In the genomic region with DNA sequence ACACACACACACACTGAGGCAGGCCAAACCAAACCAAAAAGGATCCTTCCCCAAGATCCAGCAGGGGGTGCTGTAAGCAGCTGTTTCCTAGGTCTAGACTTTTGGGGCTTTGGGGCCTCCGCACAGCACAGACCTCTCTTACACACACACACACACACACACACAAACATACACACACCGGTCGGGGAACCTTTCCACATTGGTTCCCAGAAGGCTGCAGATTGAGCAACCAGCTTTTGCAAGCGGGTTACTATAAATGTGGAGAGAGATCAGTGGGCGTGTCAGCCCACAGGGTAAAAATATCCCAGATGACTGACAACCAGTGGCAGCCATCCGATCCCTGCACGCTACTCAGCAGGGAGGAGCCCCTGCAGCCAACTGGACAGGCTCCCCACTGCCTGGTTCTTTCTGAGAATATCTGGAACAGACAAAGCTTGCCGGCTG, we compare ENCODE assay signal across 8 mouse cellular contexts.
DNase-seq lines count a peak whose midpoint lies in the region; ATAC-seq and TF ChIP-seq lines count a peak whose summit lies in the region.

No protein-coding gene starts in this region.

- no peak overlapping the region for H3K4me3 ChIP-seq in intestine, embryonic 14.5 days (ENCODE audit: low read depth, low read length)
- H3K4me3 ChIP-seq in stomach, postnatal 0 days (ENCODE audit: low read depth, low read length), result no peak overlapping the region

- peaks cover 13% of the 10 kb centered on the region for H3K36me3 ChIP-seq in intestine, embryonic 14.5 days (ENCODE audit: control insufficient read depth, insufficient read depth, low read length)
- H3K36me3 ChIP-seq in stomach, postnatal 0 days (ENCODE audit: control insufficient read depth, insufficient read depth, low read length), result 0 out of 2 replicates have a peak, but pooled peaks cover 3% of the 10 kb centered on the region

- intact Hi-C loops in left cerebral cortex, postnatal 14 days (cut with DNase I), result loop anchor here (5.0 kb wide), 1 partner anchor 94 kb away; no protein-coding TSS in a partner anchor

- no peaks in the 10 kb centered on the region for H3K9me3 ChIP-seq in intestine, embryonic 14.5 days (ENCODE audit: control insufficient read depth, low read length)
- H3K9me3 ChIP-seq in stomach, postnatal 0 days (ENCODE audit: control insufficient read depth, low read length), result no peaks in the 10 kb centered on the region

- no peak overlapping the region for H3K9ac ChIP-seq in intestine, embryonic 14.5 days (ENCODE audit: low read length)
- H3K9ac ChIP-seq in stomach, postnatal 0 days (ENCODE audit: low read length), result no peak overlapping the region

- no peak overlapping the region for H3K27ac ChIP-seq in intestine, embryonic 14.5 days (ENCODE audit: low read depth)
- 0 out of 2 replicates have a peak overlapping the region, but pooled peaks have one; percentile 30 for H3K27ac ChIP-seq in stomach, postnatal 0 days (replicated peaks)

- H3K4me1 ChIP-seq in intestine, embryonic 14.5 days (replicated peaks; ENCODE audit: control insufficient read depth, insufficient read depth, low read length), result 0 out of 2 replicates have a peak, but pooled peaks cover 4% of the 10 kb centered on the region
- peaks cover 6% of the 10 kb centered on the region for H3K4me1 ChIP-seq in stomach, postnatal 0 days (replicated peaks; ENCODE audit: control insufficient read depth, insufficient read depth)

- H3K4me2 ChIP-seq in intestine, embryonic 14.5 days (ENCODE audit: low read length), result no peak overlapping the region
- no peak overlapping the region for H3K4me2 ChIP-seq in stomach, postnatal 0 days (replicated peaks; ENCODE audit: low read depth)

- peak; percentile 84 for TF ChIP-seq CTCF in stomach, postnatal 0 days (IDR thresholded peaks at IDR 0.05; ENCODE audit: low read depth)

- H3K27me3 ChIP-seq in intestine, embryonic 14.5 days (replicated peaks; ENCODE audit: control insufficient read depth, insufficient read depth, low read length), result no peaks in the 10 kb centered on the region
- no peaks in the 10 kb centered on the region for H3K27me3 ChIP-seq in stomach, postnatal 0 days (ENCODE audit: control insufficient read depth, insufficient read depth, low read length)

- TF ChIP-seq EP300 in stomach, postnatal 0 days (optimal IDR thresholded peaks at IDR 0.05), result no peak

- peak; percentile 62 for DNase-seq in urinary bladder, postnatal 14 days (ENCODE audit: low spot score)
- DNase-seq in urinary bladder, postnatal 10 days (ENCODE audit: low spot score), result no peak
- peak; percentile 73 to 83 for DNase-seq in cerebellum, postnatal 14 days
- peak; percentile 78 to 87 for DNase-seq in gastrocnemius, adult 8-10 months (ENCODE audit: low spot score in 2 of 2)
- peak; percentile 66 for DNase-seq in intestine, embryonic 14.5 days (ENCODE audit: low spot score)
- peak; percentile 62 to 85 for DNase-seq in left cerebral cortex, postnatal 14 days (ENCODE audit: low spot score in 2 of 2)
- DNase-seq in stomach, postnatal 0 days (ENCODE audit: low spot score), result peak; percentile 70

- WGBS in intestine, embryonic 14.5 days, result 26% methylated on average over 8 of the region's 8 CpGs
- WGBS in stomach, postnatal 0 days, result 7% methylated on average over 8 of the region's 8 CpGs

- no peak for ATAC-seq in intestine, embryonic 14.5 days (replicated peaks; ENCODE audit: low FRiP score, low TSS enrichment, low read depth)
- ATAC-seq in megakaryocyte-erythroid progenitor cell, adult 5-6 weeks (replicated peaks; ENCODE audit: low FRiP score, low TSS enrichment, poor library complexity, severe bottlenecking), result peak; percentile 45
- ATAC-seq in stomach, postnatal 0 days (ENCODE audit: low FRiP score, low TSS enrichment), result peak; percentile 71
